7 mouse cellular contexts compared by ENCODE assay signal in genomic region chr14:54226911-54227811, GRCm38 (mm10). TPM values are rescaled to one million over a fixed set of nuclear protein-coding genes. Genes with fewer than 3 reads are reported as not detected.
DNase-seq lines count a peak whose midpoint lies in the region; ATAC-seq and TF ChIP-seq lines count a peak whose summit lies in the region.

No protein-coding gene starts in this region.

- H3K27ac ChIP-seq in heart, embryonic 10.5 days = peak overlapping the region; percentile 83
- peak overlapping the region; percentile 67; the same call in 1 of the 2 replicates for H3K27ac ChIP-seq in kidney, postnatal 0 days

- no peaks in the 10 kb centered on the region for H3K9me3 ChIP-seq in heart, embryonic 10.5 days
- no peaks in the 10 kb centered on the region for H3K9me3 ChIP-seq in kidney, postnatal 0 days (replicated peaks; ENCODE audit: low read length)

- peak; percentile 42 for ATAC-seq in kidney, postnatal 0 days (replicated peaks; ENCODE audit: low FRiP score, low read depth)

- H3K27me3 ChIP-seq in heart, embryonic 10.5 days (ENCODE audit: insufficient read depth, poor library complexity, severe bottlenecking) = no peaks in the 10 kb centered on the region
- no peaks in the 10 kb centered on the region for H3K27me3 ChIP-seq in kidney, postnatal 0 days (ENCODE audit: insufficient read depth, low read length)

- DNase-seq in A20 (ENCODE audit: low read depth, low spot score) = peak; percentile 86
- peak; percentile 64 for DNase-seq in MEL-GATA-1-ER (ENCODE audit: extremely low read depth, low read depth)
- no peak for DNase-seq in heart, embryonic 10.5 days (ENCODE audit: low spot score)
- peak; percentile 57 for DNase-seq in kidney, postnatal 0 days (ENCODE audit: low spot score)
- peak; percentile 80 to 84 for DNase-seq in lung, postnatal 4 days
- DNase-seq in testis, postnatal 10 days (ENCODE audit: low spot score) = peak; percentile 58
- no peak for DNase-seq in Muller cell, postnatal 12 days (ENCODE audit: inconsistent ontology term)

- peak overlapping the region; percentile 56 for H3K4me2 ChIP-seq in kidney, postnatal 0 days (ENCODE audit: low read length)

- 24% methylated on average over 16 of the region's 16 CpGs for WGBS in heart, embryonic 10.5 days
- WGBS in kidney, postnatal 0 days = 16% methylated on average over 16 of the region's 16 CpGs

- no peak for TF ChIP-seq CTCF in kidney, postnatal 0 days (IDR thresholded peaks at IDR 0.05; ENCODE audit: low read depth)

- peaks cover 57% of the 10 kb centered on the region for H3K4me1 ChIP-seq in heart, embryonic 10.5 days
- peaks cover 15% of the 10 kb centered on the region for H3K4me1 ChIP-seq in kidney, postnatal 0 days (replicated peaks; ENCODE audit: insufficient read depth, low read length)

- H3K9ac ChIP-seq in kidney, postnatal 0 days (ENCODE audit: low read depth, low read length) = no peak overlapping the region

- H3K4me3 ChIP-seq in heart, embryonic 10.5 days = peak overlapping the region; percentile 55
- H3K4me3 ChIP-seq in kidney, postnatal 0 days (replicated peaks; ENCODE audit: low read depth, low read length) = peak overlapping the region; percentile 12; the same call in 1 of the 2 replicates

- no peaks in the 10 kb centered on the region for H3K36me3 ChIP-seq in heart, embryonic 10.5 days
- H3K36me3 ChIP-seq in kidney, postnatal 0 days (ENCODE audit: insufficient read depth, low read length) = no peaks in the 10 kb centered on the region

RNA-seq across cellular contexts. Expression of gene Dad1, which starts 26.7 kb away (rescaled TPM):
- 298 and 356 TPM in 2 replicates for polyA plus RNA-seq in heart, embryonic 10.5 days (2016; fragmentation: Nextera tagmentation; extraction: Ambion mirVana)
- polyA plus RNA-seq in kidney, postnatal 0 days (2015; fragmentation: Nextera tagmentation; extraction: Ambion mirVana) = 544 and 545 TPM in 2 replicates

RNA-seq across cellular contexts. Expression of gene Abhd4, which starts 26.8 kb away (rescaled TPM):
- polyA plus RNA-seq in heart, embryonic 10.5 days (2016; fragmentation: Nextera tagmentation; extraction: Ambion mirVana) = 66.0 and 89.0 TPM in 2 replicates
- 80.9 and 84.4 TPM in 2 replicates for polyA plus RNA-seq in kidney, postnatal 0 days (2015; fragmentation: Nextera tagmentation; extraction: Ambion mirVana)

RNA-seq across cellular contexts. Expression of gene Olfr49, which starts 57.6 kb away (rescaled TPM):
- polyA plus RNA-seq in heart, embryonic 10.5 days (2016; fragmentation: Nextera tagmentation; extraction: Ambion mirVana) = 0.08 TPM in 1 of 2 replicates, not detected in the other
- polyA plus RNA-seq in kidney, postnatal 0 days (2015; fragmentation: Nextera tagmentation; extraction: Ambion mirVana) = 0.03 TPM in 1 of 2 replicates, not detected in the other

Comparison
In these comparisons a context has a peak if more than half of its experiments do, and no peak if none do; other contexts are left out.
1. DNase-seq: peak in A20 (single experiment), MEL-GATA-1-ER (single experiment), kidney, postnatal 0 days (single experiment), lung, postnatal 4 days (2 of 2) and testis, postnatal 10 days (single experiment); none in heart, embryonic 10.5 days (single experiment) and Muller cell, postnatal 12 days (single experiment).